Comparison of ENCODE assay signal across 18 mouse cellular contexts in the genomic region with DNA sequence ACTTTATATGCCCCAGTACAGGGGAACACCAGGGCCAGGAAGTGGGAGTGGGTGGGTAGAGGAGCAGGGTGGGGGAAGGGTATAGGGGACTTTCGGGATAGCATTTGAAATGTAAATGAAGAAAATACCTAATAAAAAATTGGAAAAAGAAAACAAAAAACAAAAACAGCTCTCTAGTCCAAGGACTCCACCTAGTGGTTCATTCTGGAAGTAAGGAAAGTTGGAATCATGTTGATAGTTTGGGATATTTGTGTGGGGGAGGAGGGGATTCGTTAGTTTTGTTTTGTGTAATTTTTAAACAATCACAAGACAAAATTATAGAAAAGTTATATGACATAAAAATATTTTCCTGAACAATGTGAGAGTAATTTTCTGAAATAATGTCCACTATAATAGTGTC. TPM values are rescaled to one million over a fixed set of nuclear protein-coding genes. Genes with fewer than 3 reads are reported as not detected.
DNase-seq lines count a peak whose midpoint lies in the region; ATAC-seq and TF ChIP-seq lines count a peak whose summit lies in the region.
"Not testable (repeated sequence)": the region's sequence is repeated elsewhere in the genome, so short reads cannot be mapped to it uniquely, and the experiment has no call there.
"Had no signal": no experiment of that assay in that cellular context is flagged by ENCODE, and none has a peak within 500 bp of the region (broad histone marks: within the 10 kb centered on the region; RNA-seq: fewer than 3 reads in every experiment).

No protein-coding gene starts in this region.

- H3K36me3 ChIP-seq in ES-E14 (ENCODE audit: control insufficient read depth, insufficient read depth, low read length, poor library complexity, severe bottlenecking); heart, adult 2 months (ENCODE audit: control insufficient read depth, insufficient read depth, low read length); midbrain, embryonic 11.5 days (ENCODE audit: control insufficient read depth, insufficient read depth, low read length): not testable (repeated sequence)

- not testable (repeated sequence) for H3K9ac ChIP-seq in ES-E14 (ENCODE audit: insufficient read depth, low read depth, low read length, poor library complexity, severe bottlenecking); heart, adult 2 months (ENCODE audit: low read depth, low read length); midbrain, embryonic 11.5 days (ENCODE audit: low read length)

- TF ChIP-seq EP300 in heart, adult 2 months (IDR thresholded peaks at IDR 0.05; ENCODE audit: insufficient read depth, low read depth, low read length), result not testable (repeated sequence)

- not testable (repeated sequence) for H3K4me1 ChIP-seq in ES-E14 (ENCODE audit: control insufficient read depth in 2 of 2, insufficient read depth in 2 of 2, low read length in 2 of 2, poor library complexity in 1 of 2); heart, adult 2 months (ENCODE audit: control insufficient read depth, insufficient read depth, low read length); lung, adult 2 months (ENCODE audit: control insufficient read depth, insufficient read depth, low read length); midbrain, embryonic 11.5 days (ENCODE audit: control insufficient read depth, insufficient read depth, low read length)

- H3K79me2 ChIP-seq in heart, adult 2 months (replicated peaks; ENCODE audit: control insufficient read depth, insufficient read depth, low read length), result not testable (repeated sequence)

- not testable (repeated sequence) for H3K27ac ChIP-seq in ES-E14 (ENCODE audit: insufficient read depth, low read depth, low read length, poor library complexity, severe bottlenecking); heart, adult 2 months; midbrain, embryonic 11.5 days (ENCODE audit: low read depth, low read length)

- peak; percentile 87 for TF ChIP-seq CTCF in heart, adult 2 months (IDR thresholded peaks at IDR 0.05)
- peak; percentile 46 for TF ChIP-seq CTCF in lung, adult 2 months (IDR thresholded peaks at IDR 0.05; ENCODE audit: insufficient read depth, low read length)

- not testable (repeated sequence) for H3K4me2 ChIP-seq in midbrain, embryonic 11.5 days

- TF ChIP-seq POLR2A in heart, adult 2 months (IDR thresholded peaks at IDR 0.05; ENCODE audit: insufficient read depth, low read depth, low read length); lung, adult 2 months (IDR thresholded peaks at IDR 0.05; ENCODE audit: borderline replicate concordance, extremely low read depth, low read depth, low read length): not testable (repeated sequence)

- in situ Hi-C loops in ES-E14 (cut with MboI; ENCODE audit: low sequenced_read_pairs in 2 of 2, unreplicated experiment in 2 of 2), result not testable (repeated sequence)

- ATAC-seq in midbrain, embryonic 11.5 days (ENCODE audit: low FRiP score), result not testable (repeated sequence)

- peak; percentile 27 for DNase-seq in ES-E14 (ENCODE audit: low read depth, low spot score)
- peak; percentile 36 for DNase-seq in brain, adult 2 months (ENCODE audit: low read depth, low spot score)
- peak; percentile 45 for DNase-seq in embryo, embryonic 10 days (ENCODE audit: low spot score)
- DNase-seq in heart, adult 2 months; lung, adult 2 months: not testable (repeated sequence)
- DNase-seq in kidney, adult 9 months, result peak; percentile 39
- DNase-seq in midbrain, embryonic 11.5 days (ENCODE audit: low spot score, missing footprints), result peak; percentile 80

- H3K9me3 ChIP-seq in ES-E14 (ENCODE audit: control insufficient read depth, insufficient read depth, low read depth, low read length); midbrain, embryonic 11.5 days (ENCODE audit: control insufficient read depth, low read length): not testable (repeated sequence)

- 2% methylated on average over 2 of the region's 2 CpGs for WGBS in heart, adult 2 months
- 6% methylated on average over 2 of the region's 2 CpGs for WGBS in lung, adult 2 months
- 16% methylated on average over 2 of the region's 2 CpGs for WGBS in midbrain, embryonic 11.5 days

- not testable (repeated sequence) for H3K27me3 ChIP-seq in heart, adult 2 months (ENCODE audit: control insufficient read depth, insufficient read depth, low read length); midbrain, embryonic 11.5 days (ENCODE audit: control insufficient read depth, insufficient read depth, low read length)

- intact Hi-C loops in heart, adult 2 months (cut with DNase I), result loop anchor here (1.0 to 5.0 kb wide), 2 partner anchors 193 to 282 kb away; a partner anchor contains a TSS

- H3K4me3 ChIP-seq in ES-E14 (ENCODE audit: insufficient read depth in 1 of 2, low read depth in 1 of 2, low read length in 2 of 2, poor library complexity in 1 of 2, severe bottlenecking in 1 of 2); heart, adult 2 months; lung, adult 2 months (replicated peaks; ENCODE audit: extremely low read depth, low read depth, low read length); midbrain, embryonic 11.5 days (ENCODE audit: low read depth, low read length): not testable (repeated sequence)

RNA-seq across cellular contexts. Expression of a gene that starts 3.4 kb away (rescaled TPM):
- total RNA-seq in ES-E14 (2012; rRNA removed), result 151 and 168 TPM in 2 replicates
- total RNA-seq in heart, adult 2 months (2021), result 10 to 100 TPM; 21.7 to 22.3 TPM
- polyA plus RNA-seq in heart, adult 2 months (2012; rRNA removed), result 9.3 and 17.8 TPM in 2 replicates
- polyA plus RNA-seq in lung, adult 2 months (2012; rRNA removed), result 7.3 and 10.0 TPM in 2 replicates
- polyA plus RNA-seq in midbrain, embryonic 11.5 days (2014; fragmentation: Nextera tagmentation; extraction: Ambion mirVana), result 230 and 247 TPM in 2 replicates

RNA-seq across cellular contexts. Expression of a gene that starts 12.0 kb away (rescaled TPM):
- not detected in 2 replicates for total RNA-seq in ES-E14 (2012; rRNA removed)
- not detected for total RNA-seq in heart, adult 2 months (2021)
- polyA plus RNA-seq in heart, adult 2 months (2012; rRNA removed), result not detected in 2 replicates
- not detected in 2 replicates for polyA plus RNA-seq in lung, adult 2 months (2012; rRNA removed)
- not detected in 2 replicates for polyA plus RNA-seq in midbrain, embryonic 11.5 days (2014; fragmentation: Nextera tagmentation; extraction: Ambion mirVana)
- total RNA-seq: gastrocnemius, postnatal 36 days; heart, postnatal 4 days; left cerebral cortex, postnatal 10 days had no signal
- polyA plus RNA-seq: embryonic facial prominence, embryonic 13.5 days; frontal cortex, adult 2 months; heart, embryonic 12.5 days; intestine, embryonic 14.5 days; limb, embryonic 15.5 days; lung, embryonic 16.5 days; midbrain, embryonic 13.5 days; testis, adult 2 months had no signal

RNA-seq across cellular contexts. Expression of a gene that starts 24.1 kb away (rescaled TPM):
- 79.0 and 82.1 TPM in 2 replicates for total RNA-seq in ES-E14 (2012; rRNA removed)
- 10 to 100 TPM; 34.1 to 43.7 TPM for total RNA-seq in heart, adult 2 months (2021)
- polyA plus RNA-seq in heart, adult 2 months (2012; rRNA removed), result 32.5 and 43.5 TPM in 2 replicates
- polyA plus RNA-seq in lung, adult 2 months (2012; rRNA removed), result 109 and 165 TPM in 2 replicates
- 85.7 and 85.9 TPM in 2 replicates for polyA plus RNA-seq in midbrain, embryonic 11.5 days (2014; fragmentation: Nextera tagmentation; extraction: Ambion mirVana)

RNA-seq across cellular contexts. Expression of a gene that starts 54.0 kb away (rescaled TPM):
- 25.6 and 30.8 TPM in 2 replicates for total RNA-seq in ES-E14 (2012; rRNA removed)
- 10 to 100 TPM; 12.3 to 13.4 TPM for total RNA-seq in heart, adult 2 months (2021)
- 4.8 and 7.5 TPM in 2 replicates for polyA plus RNA-seq in heart, adult 2 months (2012; rRNA removed)
- 14.6 and 18.1 TPM in 2 replicates for polyA plus RNA-seq in lung, adult 2 months (2012; rRNA removed)
- 18.4 and 20.4 TPM in 2 replicates for polyA plus RNA-seq in midbrain, embryonic 11.5 days (2014; fragmentation: Nextera tagmentation; extraction: Ambion mirVana)

Comparison
In these comparisons a context has a peak if more than half of its experiments do, and no peak if none do; other contexts are left out.
1. RNA of a gene that starts 3.4 kb away (polyA plus RNA-seq): 230 to 247 TPM in midbrain, embryonic 11.5 days; 7.3 to 10.0 TPM in lung, adult 2 months and 9.3 to 17.8 TPM in heart, adult 2 months; every median in the first group is over 10 times any median in the second.